ENCODE assay signal across 19 mouse cellular contexts in genomic region chr11:96658420-96658819, GRCm38 (mm10).
"Had no signal": no experiment of that assay in that cellular context is flagged by ENCODE, and none has a peak within 500 bp of the region (broad histone marks: within the 10 kb centered on the region; RNA-seq: fewer than 3 reads in every experiment).

No protein-coding gene starts in this region.

- H3K27ac ChIP-seq: limb, embryonic 15.5 days; liver, embryonic 12.5 days; liver, embryonic 14.5 days; midbrain, embryonic 10.5 days; midbrain, embryonic 12.5 days; neural tube, embryonic 15.5 days had no signal

- DNase-seq: lung, adult 2 months; midbrain, embryonic 14.5 days; retina, postnatal 1 day; right cerebral cortex, adult 18-20 months; right cerebral cortex, postnatal 25 days; right cerebral cortex, postnatal 4 days; spleen, adult 18-20 months; thymus, adult 18-20 months; thymus, postnatal 14 days; thymus, postnatal 36 days had no signal

- H3K9me3 ChIP-seq: limb, embryonic 15.5 days; liver, embryonic 12.5 days; midbrain, embryonic 10.5 days; midbrain, embryonic 12.5 days; neural tube, embryonic 13.5 days; neural tube, embryonic 15.5 days had no signal

- H3K4me1 ChIP-seq: limb, embryonic 15.5 days; liver, embryonic 12.5 days; midbrain, embryonic 10.5 days; midbrain, embryonic 12.5 days had no signal

- H3K4me3 ChIP-seq: limb, embryonic 15.5 days; liver, embryonic 12.5 days; midbrain, embryonic 10.5 days; midbrain, embryonic 12.5 days; myocyte; neural tube, embryonic 13.5 days; neural tube, embryonic 15.5 days had no signal

- H3K27me3 ChIP-seq: liver, embryonic 12.5 days; midbrain, embryonic 12.5 days; neural tube, embryonic 13.5 days; neural tube, embryonic 15.5 days had no signal

- ATAC-seq: liver, embryonic 12.5 days; midbrain, embryonic 16.5 days had no signal

- H3K9ac ChIP-seq: limb, embryonic 15.5 days; liver, embryonic 12.5 days; liver, embryonic 14.5 days; midbrain, embryonic 12.5 days; neural tube, embryonic 13.5 days; neural tube, embryonic 15.5 days had no signal

- H3K4me2 ChIP-seq: limb, embryonic 15.5 days; liver, embryonic 12.5 days; midbrain, embryonic 12.5 days; neural tube, embryonic 13.5 days; neural tube, embryonic 15.5 days had no signal

- H3K36me3 ChIP-seq: limb, embryonic 15.5 days; liver, embryonic 12.5 days; midbrain, embryonic 10.5 days; midbrain, embryonic 12.5 days; neural tube, embryonic 13.5 days; neural tube, embryonic 15.5 days had no signal
